Mouse (Mus musculus) bone marrow macrophage, adult 2 months (primary cell): ENCODE data around the gene P2ry2. TPM values are rescaled to one million over a fixed set of nuclear protein-coding genes. Genes with fewer than 3 reads are reported as not detected.

Experiments
- H3K27ac ChIP-seq: 2 replicates; pipeline ENCODE4 v1.5.1; 2012; ENCODE audit warnings: low read depth, low read length; ENCODE audit not compliant: insufficient read depth
- H3K4me1 ChIP-seq: 2 replicates; pipeline ENCODE4 v1.6.1; 2012; ENCODE audit warnings: low read length; ENCODE audit not compliant: control insufficient read depth, insufficient read depth
- H3K4me3 ChIP-seq: 2 replicates; pipeline ENCODE4 v1.5.1; 2012; ENCODE audit warnings: mild to moderate bottlenecking, low read length, moderate library complexity; ENCODE audit not compliant: insufficient read depth
- CTCF ChIP-seq: IDR thresholded peaks from 2 replicates; pipeline ENCODE4 v1.5.1; 2012; ENCODE audit warnings: low read depth, mild to moderate bottlenecking, low read length, moderate library complexity
- POLR2A ChIP-seq: IDR thresholded peaks from 2 replicates; pipeline ENCODE4 v1.6.1; 2012; ENCODE audit warnings: mild to moderate bottlenecking, low read depth, low read length, borderline replicate concordance
- polyA plus RNA-seq: library from polyadenylated mRNA; stranded (reverse); fragments of >200 nt; gene quantifications from 2 replicates; pipeline ENCODE4 v1.2.4, GENCODE M21; 2012; ENCODE audit not compliant: missing spikeins, insufficient read depth, insufficient read length

The P2ry2 gene
- polyA plus RNA-seq, 1 experiment, result 5.2 TPM

DNA sequence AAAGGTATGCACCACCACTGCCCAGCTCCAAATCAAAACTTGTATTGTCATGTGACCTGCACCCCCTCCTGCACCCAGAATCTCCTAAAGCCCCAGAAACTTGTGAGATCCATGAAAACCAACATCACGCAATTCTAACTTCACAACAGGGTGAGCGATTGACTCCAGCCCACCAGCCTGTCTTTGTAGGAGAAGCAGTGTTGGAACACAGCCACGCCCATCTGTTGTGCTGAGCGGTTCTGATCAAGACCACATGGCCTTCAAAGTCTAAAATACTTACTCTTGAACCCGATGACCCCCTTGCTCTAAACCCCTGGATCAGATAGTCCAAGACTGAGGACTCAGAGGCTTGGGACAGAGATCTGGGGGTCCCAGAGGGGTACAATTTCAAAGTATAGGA is 13.0 kb downstream of the P2ry2 start:
- Histone ChIP-seq H3K4me1 (peaks cover 9% of the 10 kb centered on the region), H3K4me3 (no peak overlapping the region), H3K27ac (no peak overlapping the region)
- TF ChIP-seq CTCF (no peak), POLR2A (no peak)

DNA sequence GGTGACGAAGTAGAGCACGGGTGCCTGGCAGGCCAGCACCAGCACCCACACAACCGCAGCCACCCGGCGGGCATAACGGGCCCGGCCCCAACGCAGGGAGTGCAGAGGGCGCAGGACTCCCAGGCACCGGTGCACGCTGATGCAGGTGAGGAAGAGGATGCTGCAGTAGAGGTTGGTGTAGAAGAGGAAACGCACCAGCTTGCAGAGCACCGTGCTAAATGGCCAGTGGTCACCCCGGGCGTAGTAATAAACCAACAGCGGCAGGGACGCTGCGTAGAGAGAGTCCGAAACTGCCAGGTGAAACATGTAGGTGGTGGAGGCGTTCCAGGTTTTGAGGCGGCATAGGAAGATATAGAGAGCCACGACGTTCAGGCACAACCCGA is 14.1 kb downstream of the P2ry2 start:
- TF ChIP-seq POLR2A, result no peak
- TF ChIP-seq CTCF, result no peak
- no peak overlapping the region for H3K27ac ChIP-seq
- H3K4me1 ChIP-seq, result peaks cover 2% of the 10 kb centered on the region
- H3K4me3 ChIP-seq, result no peak overlapping the region

DNA sequence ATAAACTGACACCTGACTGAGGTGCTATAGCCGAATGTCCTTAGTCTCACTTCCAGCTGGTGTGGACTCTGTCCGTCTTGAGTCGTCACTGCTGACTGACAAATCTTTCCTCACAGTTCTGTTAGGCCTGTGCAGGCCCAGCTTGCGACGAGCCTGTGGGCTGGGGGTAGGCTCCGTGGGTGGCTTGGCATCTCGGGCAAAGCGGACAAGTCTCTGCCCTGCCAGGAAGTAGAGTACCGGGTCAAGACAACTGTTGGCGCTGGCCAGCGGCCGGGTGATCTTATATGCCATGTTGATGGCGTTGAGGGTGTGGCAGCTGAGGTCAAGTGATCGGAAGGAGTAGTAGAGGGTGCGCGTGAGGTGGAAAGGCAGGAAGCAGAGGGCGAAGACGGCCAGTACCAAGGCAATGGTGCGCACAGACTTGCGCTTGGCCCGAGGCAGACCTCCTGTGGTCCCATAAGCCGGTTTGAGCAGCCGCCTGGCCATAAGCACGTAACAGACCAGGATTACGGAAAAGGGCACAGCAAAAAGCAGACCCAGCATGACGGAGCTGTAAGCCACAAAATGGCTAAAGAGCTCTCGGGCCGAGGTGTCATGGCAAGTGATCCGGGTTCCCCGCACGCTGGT is 14.6 kb downstream of the P2ry2 start:
- no peak for TF ChIP-seq POLR2A
- no peak for TF ChIP-seq CTCF
- H3K4me1 ChIP-seq, result peaks cover 6% of the 10 kb centered on the region
- no peak overlapping the region for H3K27ac ChIP-seq
- no peak overlapping the region for H3K4me3 ChIP-seq

DNA sequence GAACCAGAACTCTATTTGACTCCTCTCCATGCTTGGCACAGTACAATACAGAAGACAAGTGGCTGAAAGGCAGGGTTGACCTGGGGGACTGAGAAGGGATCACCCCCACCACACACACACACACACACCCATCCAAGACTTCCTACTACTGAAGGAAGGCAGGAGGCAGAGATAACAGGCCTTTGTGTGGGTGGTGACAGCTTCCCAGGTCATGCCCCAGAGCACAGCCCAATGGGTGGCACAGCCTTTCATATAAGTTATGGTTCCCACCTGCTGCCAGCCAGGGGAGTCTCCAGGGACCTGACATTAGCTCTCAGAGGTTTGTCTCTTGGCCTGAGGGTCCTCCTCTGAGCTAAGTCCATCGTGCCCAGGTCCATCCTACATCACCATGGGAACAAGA is 15.5 kb downstream of the P2ry2 start:
- TF ChIP-seq CTCF, result no peak
- TF ChIP-seq POLR2A, result no peak
- H3K4me1 ChIP-seq, result peaks cover 14% of the 10 kb centered on the region
- no peak overlapping the region for H3K27ac ChIP-seq
- H3K4me3 ChIP-seq, result no peak overlapping the region

DNA sequence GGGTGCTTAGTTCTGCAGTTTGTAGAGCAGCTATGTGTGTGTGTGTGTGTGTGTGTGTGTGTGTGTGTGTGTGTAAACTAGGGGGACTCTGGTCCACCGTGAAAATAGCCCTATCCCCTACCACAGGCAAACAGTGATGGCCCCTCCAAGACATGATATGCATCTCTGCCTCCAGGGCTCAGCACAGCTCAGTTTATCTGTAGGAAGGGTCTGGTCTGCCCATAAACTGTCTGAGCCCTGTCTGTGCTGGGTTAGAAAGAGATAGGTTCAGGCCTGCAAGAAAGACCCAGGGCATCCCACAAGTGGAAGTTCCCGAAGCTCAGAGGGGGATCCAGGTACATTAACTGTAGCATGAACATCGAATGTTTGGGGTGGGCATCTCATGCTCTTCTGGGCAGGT is 16.7 kb downstream of the P2ry2 start:
- TF ChIP-seq POLR2A, result no peak
- no peak for TF ChIP-seq CTCF
- Histone ChIP-seq H3K27ac (no peak overlapping the region), H3K4me3 (no peak overlapping the region), H3K4me1 (peaks cover 25% of the 10 kb centered on the region)

DNA sequence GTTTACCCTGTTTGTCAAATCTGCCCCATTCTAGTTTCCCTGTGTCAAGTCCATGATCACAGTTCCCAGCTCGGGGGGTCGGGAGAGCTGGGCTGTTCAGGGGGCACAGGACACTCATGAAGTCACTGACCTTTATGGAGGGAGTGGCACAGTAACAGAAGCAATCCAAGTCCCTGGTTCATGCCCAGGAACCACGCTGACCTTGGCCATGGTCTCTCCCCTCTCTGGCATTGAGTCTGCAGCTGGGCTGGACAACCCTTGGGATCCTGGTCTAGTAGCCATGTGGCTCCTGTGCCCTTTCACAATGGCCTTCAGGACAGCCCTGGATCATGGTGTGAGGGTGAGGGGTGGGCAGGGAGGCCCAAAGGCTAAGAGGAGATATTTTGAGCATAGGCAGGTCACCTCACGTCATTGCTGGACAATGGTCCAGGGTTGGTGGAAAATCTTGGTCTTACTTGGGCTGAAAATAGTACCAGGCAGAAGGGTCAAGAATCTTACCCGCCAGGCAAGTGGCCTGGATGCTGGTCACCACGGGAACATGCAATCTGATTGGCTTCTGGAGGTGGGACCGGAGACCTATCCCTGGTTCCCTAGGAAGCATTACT is 17.3 kb downstream of the P2ry2 start:
- H3K4me3 ChIP-seq, result no peak overlapping the region
- no peak overlapping the region for H3K27ac ChIP-seq
- peaks cover 31% of the 10 kb centered on the region for H3K4me1 ChIP-seq
- TF ChIP-seq POLR2A (no peak), CTCF (no peak)

DNA sequence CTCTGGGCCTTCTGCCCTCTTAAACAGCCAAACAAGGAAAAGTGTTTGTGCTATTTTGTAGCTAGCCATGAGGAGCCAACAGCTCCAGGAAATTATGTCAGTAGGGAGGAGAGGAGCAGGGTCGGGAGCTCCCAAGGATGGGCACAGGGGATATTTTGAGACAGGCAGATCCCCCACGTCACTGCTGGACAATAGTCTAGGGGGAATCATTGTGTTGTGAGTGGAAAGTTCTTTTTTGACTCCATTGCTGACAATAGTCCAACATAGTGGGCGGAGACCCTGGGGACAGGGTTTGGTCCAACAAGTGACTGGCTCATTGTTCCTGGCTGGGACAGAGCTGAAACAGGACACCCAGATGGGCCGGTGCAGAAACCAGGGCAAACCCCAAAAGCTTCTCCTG is 19.5 kb downstream of the P2ry2 start:
- H3K27ac ChIP-seq, result peak overlapping the region; percentile 90
- no peak for TF ChIP-seq POLR2A
- TF ChIP-seq CTCF, result no peak

DNA sequence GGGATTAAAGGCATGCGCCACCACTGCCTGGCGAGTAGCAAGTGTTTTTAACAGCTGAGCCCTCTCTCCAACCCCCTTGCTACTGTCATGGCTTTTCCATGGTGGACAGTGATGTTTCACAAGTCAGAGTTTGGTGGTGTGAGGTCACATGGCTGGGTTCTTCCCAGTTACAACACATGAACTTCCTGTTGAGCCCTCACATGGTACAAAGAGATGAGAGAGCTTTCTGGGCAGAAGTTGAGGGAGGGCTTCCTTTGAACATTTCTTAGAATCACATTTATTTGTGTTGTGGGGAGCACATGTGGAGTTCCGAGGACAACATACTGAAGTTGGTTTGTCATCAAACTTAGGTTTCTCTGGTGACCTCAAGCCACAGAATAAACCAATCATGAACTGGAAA is 20.7 kb downstream of the P2ry2 start:
- Histone ChIP-seq H3K27ac (peak overlapping the region; percentile 90), H3K4me3 (no peak overlapping the region), H3K4me1 (peaks cover 45% of the 10 kb centered on the region)
- no peak for TF ChIP-seq POLR2A
- TF ChIP-seq CTCF, result no peak

More for the DNA sequence above, 19.5 kb downstream of the P2ry2 start:
- Histone ChIP-seq H3K4me3 (no peak overlapping the region), H3K4me1 (peaks cover 36% of the 10 kb centered on the region)

DNA sequence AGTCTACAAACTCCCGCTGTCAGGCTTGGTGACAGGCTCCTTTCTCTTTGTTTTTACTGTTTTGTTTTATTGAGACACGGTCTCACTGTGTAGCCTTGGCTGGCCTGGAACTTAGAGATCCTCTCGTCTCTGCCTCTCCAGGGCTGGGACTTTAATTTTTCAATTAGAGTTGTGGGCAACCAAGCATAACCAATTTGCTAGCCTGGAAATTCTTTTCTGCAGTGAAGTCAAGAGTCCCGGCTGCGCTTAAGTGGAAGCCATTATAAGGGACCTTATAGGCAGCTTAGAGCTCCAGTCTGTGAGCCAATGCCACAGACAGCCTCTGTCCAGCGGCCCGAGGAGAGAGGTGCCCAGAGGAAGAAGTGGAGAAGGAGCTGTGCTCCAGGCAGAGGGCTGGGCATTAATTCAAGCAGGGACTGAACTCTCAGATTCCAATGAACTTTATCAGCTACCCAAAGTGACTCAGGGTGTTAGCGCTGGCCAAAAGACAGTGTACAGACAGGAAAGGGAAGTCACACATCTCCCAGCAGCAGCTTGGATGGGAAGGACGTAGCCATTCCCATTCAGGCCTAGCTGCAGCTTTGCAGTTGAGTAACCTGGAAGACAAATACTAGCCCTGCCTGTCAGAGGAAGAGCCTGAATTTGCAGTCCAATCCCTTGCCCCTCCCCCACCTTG is 21.9 kb downstream of the P2ry2 start:
- TF ChIP-seq CTCF (no peak), POLR2A (no peak)
- H3K4me3 ChIP-seq, result no peak overlapping the region
- H3K4me1 ChIP-seq, result peaks cover 52% of the 10 kb centered on the region
- peak overlapping the region; percentile 85 for H3K27ac ChIP-seq

DNA sequence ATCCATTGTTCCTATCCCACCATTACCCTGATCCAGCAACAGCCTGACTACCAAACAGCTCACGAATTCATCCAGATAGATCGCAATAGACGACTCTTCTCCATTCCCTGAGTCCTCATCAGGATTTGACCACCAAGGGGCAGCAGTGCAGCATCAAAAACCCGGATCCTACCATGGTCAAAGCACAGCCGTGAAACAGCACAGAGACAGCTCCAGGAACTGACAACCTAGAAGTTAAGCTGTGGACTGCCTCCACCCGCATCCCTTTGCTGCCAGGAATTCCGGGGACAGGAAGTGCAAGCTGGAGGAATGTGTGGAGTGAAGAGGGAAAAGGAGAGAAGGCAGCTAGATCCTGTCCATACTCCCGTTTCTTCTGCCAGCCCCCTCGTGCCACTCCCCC is 24.6 kb downstream of the P2ry2 start:
- Histone ChIP-seq H3K27ac (no peak overlapping the region), H3K4me3 (no peak overlapping the region), H3K4me1 (peaks cover 47% of the 10 kb centered on the region)
- peak; percentile 63 for TF ChIP-seq CTCF
- no peak for TF ChIP-seq POLR2A
